Mouse (Mus musculus): ENCODE measurements around the gene Pawr. TPM values are rescaled to one million over a fixed set of nuclear protein-coding genes. Genes with fewer than 3 reads are reported as not detected.

The Pawr gene
- polyA plus RNA-seq (2014; fragmentation: Illumina TruSeq; extraction: RNeasy Lipid Tissue Mini Kit (QIAGEN cat#74804); ENCODE audit: low read depth, low replicate concordance): 5.6 TPM

DNA sequence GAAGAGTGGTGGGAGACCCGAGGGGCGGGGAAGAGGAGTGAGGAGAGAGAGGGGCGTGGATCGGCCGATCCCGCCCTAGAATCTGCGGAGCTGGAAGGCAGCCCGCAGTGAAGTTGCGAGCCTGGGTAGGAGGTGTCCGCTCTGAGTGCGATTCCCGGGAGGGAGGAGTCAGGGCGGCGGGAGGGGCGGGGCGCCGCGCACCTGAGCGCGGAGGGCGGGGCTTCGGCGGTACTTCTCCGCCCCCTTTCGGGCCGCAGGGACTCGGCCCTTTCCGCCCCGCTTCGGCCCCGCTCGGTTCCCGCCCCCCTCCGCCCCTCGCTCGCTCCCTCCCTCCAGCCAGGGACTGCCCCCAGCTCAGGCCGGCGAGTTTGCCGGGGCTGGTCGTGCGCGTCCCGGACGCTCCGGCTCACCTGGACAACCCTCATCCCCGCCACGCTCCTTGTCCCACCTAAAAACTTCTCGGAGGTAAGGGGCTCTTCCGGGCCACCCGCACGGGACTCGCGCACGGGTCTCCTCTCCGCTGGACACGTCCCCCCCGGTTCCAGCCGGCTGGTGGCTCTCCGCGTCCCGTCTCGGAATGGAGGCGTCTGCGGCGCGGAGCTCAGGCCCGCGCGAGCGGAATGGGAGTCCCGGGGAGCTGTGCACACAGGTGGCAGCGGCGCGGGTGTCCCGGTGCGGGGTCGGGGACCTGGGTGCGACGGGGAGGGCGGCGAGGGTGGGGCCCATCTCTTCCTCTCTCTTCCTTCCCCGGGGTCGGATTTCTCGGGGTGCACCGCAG is at the start of gene Pawr:
Gene Pawr (plus strand): TSS at position 338 of the 778 bp plus-strand sequence.

Other genes with a start within 250 kb of the Pawr start
- 102 TPM for gene Ppp1r12a, start 169.9 kb upstream of the Pawr start, polyA plus RNA-seq (2014; fragmentation: Illumina TruSeq; extraction: RNeasy Lipid Tissue Mini Kit (QIAGEN cat#74804); ENCODE audit: low read depth, low replicate concordance)